Mouse (Mus musculus): Measurements from ENCODE around the gene AL731706.2.
"Not testable (repeated sequence)": the region's sequence is repeated elsewhere in the genome, so short reads cannot be mapped to it uniquely, and the experiment has no call there.

Gene AL731706.2

DNA sequence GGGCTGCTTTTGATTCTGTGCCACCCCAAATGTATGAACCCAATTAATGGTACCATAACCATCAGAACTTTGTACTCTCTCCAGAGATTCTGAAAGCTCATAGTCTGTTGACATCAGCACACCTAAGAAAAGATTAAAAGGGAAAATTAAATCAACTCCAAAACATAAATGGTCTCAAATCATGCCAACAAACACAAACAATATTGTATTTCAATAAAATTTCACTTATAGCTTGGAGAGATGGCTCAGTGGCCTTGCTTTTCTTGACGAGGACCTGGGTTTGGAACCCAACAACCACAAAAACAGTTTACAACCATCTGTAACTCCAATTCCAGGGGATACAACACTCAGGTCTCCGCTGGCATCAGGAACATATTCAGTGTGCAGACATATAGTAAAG is at the start of gene AL731706.2:
Gene AL731706.2 (minus strand): TSS at position 101 of the 400 bp plus-strand sequence.
- no peak for DNase-seq

DNA sequence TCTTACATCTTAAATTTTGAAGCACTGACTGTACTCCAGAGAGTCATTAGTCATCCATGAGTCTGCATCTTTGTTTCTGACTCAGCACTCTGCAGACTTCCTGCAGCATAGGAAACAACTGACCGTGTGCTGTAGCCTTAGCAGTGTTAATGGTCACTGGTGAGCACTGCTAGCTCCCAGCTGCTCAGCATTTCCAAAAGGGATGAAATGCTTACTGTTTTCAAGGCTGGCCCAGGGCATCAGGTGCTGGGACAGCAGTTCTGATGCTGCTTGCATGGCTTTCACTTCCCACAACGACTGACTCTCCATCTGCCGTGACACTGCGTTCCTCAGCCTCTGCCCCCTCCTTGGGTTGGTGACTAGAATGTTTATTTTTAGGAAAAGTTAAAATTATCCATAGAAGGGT is 35.5 kb upstream of the AL731706.2 start:
- peak in 1 of 2 experiments; percentile 17 for DNase-seq

DNA sequence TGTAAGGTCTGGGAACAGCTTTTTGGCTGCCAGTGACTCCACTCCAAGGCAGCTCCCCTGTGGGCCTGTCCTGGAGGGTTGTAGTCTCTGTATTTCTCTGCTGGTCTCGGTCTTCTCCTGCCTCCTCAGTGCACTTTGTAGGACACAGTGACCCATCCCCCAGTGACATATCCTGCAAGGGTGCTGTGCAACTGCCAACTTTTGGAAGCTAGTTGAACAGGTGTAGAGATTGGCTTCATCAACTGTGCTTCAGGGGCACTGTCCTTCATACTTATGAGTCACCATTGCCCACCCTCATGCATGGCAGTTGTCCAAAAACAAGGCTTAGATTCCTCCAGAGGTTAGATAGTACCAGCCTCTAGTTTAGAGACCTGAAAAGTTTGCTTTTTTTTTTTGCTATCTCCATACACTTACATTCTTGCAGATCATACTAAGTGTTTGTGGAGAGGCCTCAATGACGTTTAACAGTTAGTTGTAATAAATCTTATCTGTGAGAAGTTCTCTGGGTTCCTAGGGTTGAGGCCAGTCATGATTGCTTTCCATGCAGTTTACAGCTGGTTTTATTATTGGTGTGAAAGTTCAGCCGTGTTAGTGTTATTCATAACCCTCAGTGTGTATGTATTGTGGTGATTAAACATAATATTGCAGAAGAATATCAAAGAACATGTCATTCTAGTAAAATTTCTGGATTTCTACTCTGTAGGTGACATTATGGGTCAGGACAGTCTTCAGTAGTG is 34.9 kb upstream of the AL731706.2 start:
- DNase-seq, result no peak

- DNase-seq, result no peak
Observed at GRCm38 (mm10) chr2:136919433-136919832, 34.0 kb upstream of the AL731706.2 start.

GRCm38 (mm10) chr2:136914334-136914902 is 28.9 kb upstream of the AL731706.2 start:
- DNase-seq, result no peak

DNA sequence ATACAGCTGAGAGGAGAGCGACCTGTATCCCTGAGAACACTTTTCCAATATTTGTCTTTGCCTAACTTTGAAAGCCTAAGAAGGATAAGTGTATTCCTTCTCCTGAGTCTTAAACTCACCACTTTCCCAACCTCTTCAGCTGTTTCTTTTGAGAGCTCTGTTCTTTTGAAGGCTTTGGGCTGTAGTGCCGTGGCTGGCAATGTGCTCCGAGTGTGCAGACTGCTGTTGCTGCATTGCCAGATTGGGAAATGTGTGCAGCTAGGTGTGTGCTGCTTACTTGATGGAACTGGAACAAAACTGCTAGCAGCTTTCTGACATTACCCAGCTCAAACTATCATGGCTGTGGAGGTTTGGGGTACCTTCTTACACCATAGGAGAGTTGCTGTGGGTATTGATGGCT is 27.5 kb upstream of the AL731706.2 start:
- no peak for DNase-seq

DNA sequence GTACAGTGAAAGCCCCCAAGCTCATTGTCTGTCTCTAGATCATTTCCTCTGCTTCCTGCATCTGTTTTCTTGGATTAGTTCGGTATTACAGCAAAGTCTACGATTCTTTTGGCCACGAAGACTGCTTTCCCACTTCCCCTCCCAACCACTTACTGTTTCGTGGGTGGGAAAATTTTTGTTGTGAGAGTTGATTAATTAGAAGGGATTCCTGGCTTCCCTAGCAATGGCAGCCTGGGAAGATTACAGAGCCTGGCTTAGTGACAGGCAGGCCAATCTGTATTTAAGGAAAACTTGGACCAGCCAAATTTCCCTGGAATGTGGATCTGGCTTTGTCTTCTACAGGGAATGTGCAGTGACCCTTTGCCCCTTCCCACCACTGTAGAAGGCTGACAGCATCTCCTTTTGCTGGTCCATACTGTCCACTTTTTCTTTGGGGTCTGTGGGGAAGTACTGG is 26.5 kb upstream of the AL731706.2 start:
- no peak for DNase-seq

- DNase-seq, result no peak
Observed at GRCm38 (mm10) chr2:136909298-136909697, 23.8 kb upstream of the AL731706.2 start.

- peak in 1 of 2 experiments; percentile 52 for DNase-seq
Observed at GRCm38 (mm10) chr2:136908596-136908995, 23.1 kb upstream of the AL731706.2 start.

- no peak for DNase-seq
Observed at GRCm38 (mm10) chr2:136896131-136896530, 10.7 kb upstream of the AL731706.2 start.

- DNase-seq, result no peak
Observed at GRCm38 (mm10) chr2:136894494-136894893, 9.0 kb upstream of the AL731706.2 start.

- peak; percentile 96 for DNase-seq
Observed at GRCm38 (mm10) chr2:136891951-136892371, 6.5 kb upstream of the AL731706.2 start.

- peak; percentile 99 for DNase-seq
Observed at GRCm38 (mm10) chr2:136891068-136891950, 5.8 kb upstream of the AL731706.2 start, which contains the start of the genes Slx4ip, AL731706.1 and Mkks. TSS of gene Slx4ip (plus strand) at chr2:136891218. TSS of gene AL731706.1 (minus strand) at chr2:136891389. TSS of gene Mkks (minus strand) at chr2:136891389.

DNA sequence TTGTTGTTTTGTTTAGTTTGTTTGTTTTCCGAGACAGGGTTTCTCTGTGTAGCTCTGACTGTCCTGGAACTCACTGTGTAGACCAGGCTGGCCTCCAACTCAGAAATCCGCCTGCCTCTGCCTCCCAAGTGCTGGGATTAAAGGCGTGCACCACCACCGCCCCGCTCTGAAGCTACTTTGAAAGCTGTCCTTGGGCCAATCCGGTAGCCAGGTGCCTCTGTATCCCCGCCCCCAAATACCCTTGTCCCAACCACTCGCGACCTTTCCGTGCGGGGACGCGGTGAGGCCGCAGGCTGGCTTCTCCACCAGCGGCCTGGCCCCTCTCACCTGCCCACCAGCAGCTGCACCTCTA is 5.2 kb upstream of the AL731706.2 start:
- not testable (repeated sequence) for DNase-seq

- DNase-seq, result peak; percentile 36 to 69
Observed at GRCm38 (mm10) chr2:136886846-136887245, 1.4 kb upstream of the AL731706.2 start.

- DNase-seq, result no peak
Observed at GRCm38 (mm10) chr2:136854543-136855388, 30.7 kb downstream of the AL731706.2 start.

GRCm38 (mm10) chr2:136850366-136850765 is 35.1 kb downstream of the AL731706.2 start:
- no peak for DNase-seq

GRCm38 (mm10) chr2:136837994-136838393 is 47.5 kb downstream of the AL731706.2 start:
- DNase-seq, result no peak

DNA sequence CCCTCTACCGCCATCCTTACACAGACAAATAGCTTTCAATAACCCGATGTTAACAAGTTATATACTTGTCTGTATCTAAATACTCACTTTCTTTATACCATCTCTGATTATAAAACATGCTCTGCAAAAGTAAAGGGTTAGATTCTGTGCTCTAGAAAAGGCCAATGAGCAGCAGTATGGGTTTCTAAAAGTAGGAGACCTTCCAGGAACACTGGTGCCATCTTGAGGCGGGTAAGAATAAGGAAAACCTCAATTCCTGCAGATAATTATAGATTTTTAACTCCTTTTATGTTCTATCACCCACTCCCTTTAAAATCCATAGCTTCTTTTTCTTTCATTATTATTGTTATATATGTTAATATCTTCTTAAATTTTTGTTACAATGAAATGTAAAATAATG is 49.6 kb downstream of the AL731706.2 start:
- peak in 1 of 2 experiments; percentile 61 for DNase-seq

Measured in cerebellum, postnatal 25 days (tissue).